Mouse (Mus musculus) embryonic facial prominence, embryonic 10.5 days (tissue): Measurements from ENCODE around the gene Slc25a48. TPM values are rescaled to one million over a fixed set of nuclear protein-coding genes. Genes with fewer than 3 reads are reported as not detected.
A peak's percentile ranks its signal among the peaks of the same experiment; 100 is the strongest.

Experiments used
- DNase-seq: peaks from one replicate; pipeline ENCODE4 v3.0.0-alpha.2; 2017; ENCODE audit warnings: low spot score
- H3K27ac ChIP-seq: fragments of 300-500 bp; sonication (generic); replicated peaks from 2 replicates; pipeline ENCODE4 v1.5.1; 2016; ENCODE audit warnings: mild to moderate bottlenecking
- H3K27me3 ChIP-seq: fragments of 300-500 bp; sonication (generic); replicated peaks from 2 replicates; pipeline ENCODE4 v1.6.1; 2016; ENCODE audit warnings: low read depth, mild to moderate bottlenecking; ENCODE audit not compliant: poor library complexity, severe bottlenecking
- H3K36me3 ChIP-seq: fragments of 300-500 bp; sonication (generic); replicated peaks from 2 replicates; pipeline ENCODE4 v1.6.1; 2016; ENCODE audit warnings: mild to moderate bottlenecking, moderate library complexity
- H3K4me1 ChIP-seq: fragments of 300-500 bp; sonication (generic); 2 replicates; pipeline ENCODE4 v1.6.1; 2016
- H3K4me3 ChIP-seq: fragments of 300-500 bp; sonication (generic); 2 replicates; pipeline ENCODE4 v1.5.1; 2016; ENCODE audit warnings: mild to moderate bottlenecking, moderate library complexity
- H3K9me3 ChIP-seq: fragments of 300-500 bp; sonication (generic); 2 replicates; pipeline ENCODE4 v1.6.1; 2016; ENCODE audit warnings: mild to moderate bottlenecking
- WGBS: fragments of 180-500 bp; shearing (Covaris S2); methylation state at CpG from one replicate; pipeline ENCODE4 v1.1.7; 2016; 5-methylcytosine and 5-hydroxymethylcytosine counted together
- polyA plus RNA-seq: library from polyadenylated mRNA; unstranded; fragments of >200 nt; fragmentation: Nextera tagmentation; extraction: Ambion mirVana; gene quantifications from 2 replicates; pipeline ENCODE4 v1.2.1, GENCODE M21; 2016

Slc25a48 gene
- polyA plus RNA-seq, 1 experiment from 2014 or later: not detected

DNA sequence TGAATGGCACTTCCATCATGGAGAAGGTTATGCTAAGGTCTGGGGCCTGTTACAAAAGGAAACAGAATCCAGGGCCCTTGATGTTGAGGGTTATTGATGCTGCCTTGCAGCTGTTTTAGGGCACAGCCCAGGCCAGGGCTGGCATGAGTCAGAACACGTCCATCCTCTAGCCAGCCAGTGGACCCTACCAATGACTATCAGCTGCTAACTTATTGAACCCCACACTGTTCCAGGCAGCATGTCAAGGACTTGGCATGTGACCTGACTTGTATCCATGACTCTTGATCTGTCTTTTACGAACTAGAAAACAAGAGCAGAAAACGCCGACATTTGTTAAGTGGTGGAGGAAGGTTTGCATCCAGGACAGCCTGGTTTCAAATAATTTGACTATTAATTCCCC is 24.6 kb downstream of the Slc25a48 start:
- Histone ChIP-seq H3K9me3 (no peaks in the 10 kb centered on the region), H3K4me1 (peaks cover 10% of the 10 kb centered on the region; the same call in 1 of the 2 replicates), H3K36me3 (no peaks in the 10 kb centered on the region), H3K4me3 (no peak overlapping the region), H3K27ac (no peak overlapping the region), H3K27me3 (no peaks in the 10 kb centered on the region)
- 88% methylated on average over 4 of the region's 4 CpGs for WGBS
- no peak for DNase-seq

DNA sequence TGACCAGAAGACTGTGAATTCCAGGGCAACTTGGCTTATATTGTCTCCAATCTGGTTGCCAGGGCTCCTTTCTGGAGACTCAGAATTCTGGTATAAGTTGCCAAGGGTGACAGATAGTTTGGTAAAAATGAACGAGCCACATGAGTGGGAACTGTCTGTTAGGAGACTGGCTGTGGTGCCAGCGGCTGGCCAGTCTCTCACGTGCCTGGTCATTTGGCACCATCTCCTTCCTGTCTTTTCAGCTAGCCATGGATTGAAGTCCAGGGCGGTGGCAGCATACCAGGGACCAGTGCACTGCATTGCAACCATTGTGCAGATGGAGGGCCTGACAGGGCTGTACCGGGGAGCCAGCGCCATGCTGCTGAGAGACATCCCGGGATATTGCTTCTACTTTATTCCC is 25.1 kb downstream of the Slc25a48 start:
- Histone ChIP-seq H3K36me3 (no peaks in the 10 kb centered on the region), H3K27ac (no peak overlapping the region), H3K4me1 (peaks cover 7% of the 10 kb centered on the region; the same call in 1 of the 2 replicates), H3K9me3 (no peaks in the 10 kb centered on the region), H3K4me3 (no peak overlapping the region), H3K27me3 (no peaks in the 10 kb centered on the region)
- DNase-seq: no peak
- WGBS: 91% methylated on average over 7 of the region's 7 CpGs

DNA sequence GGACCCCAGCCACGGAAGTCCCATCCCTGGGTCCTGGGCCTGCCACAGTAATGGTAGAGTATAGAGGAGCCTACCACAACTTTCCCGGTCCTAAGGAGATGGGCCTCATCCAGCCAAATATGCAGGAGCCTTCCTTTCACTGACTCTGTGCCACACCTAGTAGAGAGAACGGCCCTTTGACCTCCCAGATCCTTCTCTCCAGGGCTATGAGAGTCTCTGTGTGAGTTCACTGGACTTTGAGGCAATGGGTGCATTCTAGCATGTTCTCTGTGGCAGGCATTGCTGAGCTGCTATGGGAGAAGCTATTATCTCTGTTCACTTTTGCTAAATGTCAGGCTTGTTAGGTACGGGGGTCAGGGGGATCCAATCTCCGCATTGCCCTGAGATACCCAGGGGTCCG is 25.6 kb downstream of the Slc25a48 start:
- DNase-seq: no peak

DNA sequence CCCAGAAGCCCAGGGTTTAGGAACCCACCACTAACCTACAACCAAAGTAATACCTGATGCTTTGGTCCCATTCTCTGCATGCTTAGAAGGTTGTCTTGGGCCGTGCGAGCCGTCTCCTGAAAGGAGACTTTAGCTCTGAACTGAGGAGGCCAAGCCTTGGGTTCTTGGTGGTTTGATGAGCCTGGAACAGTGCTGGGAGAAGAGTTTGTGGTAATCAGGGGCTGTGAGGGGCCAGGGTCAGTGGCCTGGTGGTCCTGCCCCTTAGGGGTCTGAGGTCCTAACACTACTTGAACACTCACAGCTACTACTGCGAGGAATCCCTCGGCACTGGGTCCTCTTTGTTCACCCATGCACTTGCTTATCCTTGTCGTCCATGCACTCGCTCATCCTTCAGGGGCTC is 29.6 kb downstream of the Slc25a48 start:
- H3K36me3 ChIP-seq: no peaks in the 10 kb centered on the region
- H3K4me3 ChIP-seq: no peak overlapping the region
- no peak overlapping the region for H3K27ac ChIP-seq
- peaks cover 5% of the 10 kb centered on the region; the same call in 1 of the 2 replicates for H3K4me1 ChIP-seq
- H3K27me3 ChIP-seq: no peaks in the 10 kb centered on the region
- WGBS: 92% methylated on average over 7 of the region's 7 CpGs
- no peaks in the 10 kb centered on the region for H3K9me3 ChIP-seq
- no peak for DNase-seq

More for the DNA sequence above, 25.6 kb downstream of the Slc25a48 start:
- no peaks in the 10 kb centered on the region for H3K36me3 ChIP-seq
- H3K4me1 ChIP-seq: peaks cover 5% of the 10 kb centered on the region; the same call in 1 of the 2 replicates
- WGBS: 80% methylated on average over 6 of the region's 6 CpGs
- no peak overlapping the region for H3K4me3 ChIP-seq
- H3K27ac ChIP-seq: no peak overlapping the region
- no peaks in the 10 kb centered on the region for H3K27me3 ChIP-seq
- no peaks in the 10 kb centered on the region for H3K9me3 ChIP-seq

DNA sequence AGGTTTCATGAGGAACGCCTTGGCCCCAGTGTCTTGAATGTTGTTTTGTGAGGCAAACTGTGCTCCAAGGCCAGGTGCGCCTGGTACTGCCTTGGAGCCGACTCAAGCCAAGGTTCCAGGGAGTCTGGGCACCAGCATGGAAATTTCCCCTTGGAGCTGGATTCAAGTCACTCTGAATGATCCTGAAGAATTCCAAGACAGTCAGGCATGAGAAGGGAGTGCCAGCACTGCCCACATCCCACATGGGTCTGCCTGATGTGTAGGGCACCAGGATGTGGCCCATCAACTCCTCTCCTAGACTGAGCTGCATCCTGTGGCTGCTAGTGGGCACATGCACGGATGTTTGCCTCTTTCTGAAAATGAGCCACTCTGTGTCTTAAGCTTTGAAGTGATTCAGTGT is 30.4 kb downstream of the Slc25a48 start:
- H3K9me3 ChIP-seq: no peaks in the 10 kb centered on the region
- H3K27ac ChIP-seq: no peak overlapping the region
- H3K36me3 ChIP-seq: no peaks in the 10 kb centered on the region
- no peaks in the 10 kb centered on the region for H3K27me3 ChIP-seq
- no peak for DNase-seq
- no peak overlapping the region for H3K4me3 ChIP-seq
- WGBS: 91% methylated on average over 4 of the region's 4 CpGs
- peaks cover 5% of the 10 kb centered on the region; the same call in 1 of the 2 replicates for H3K4me1 ChIP-seq

DNA sequence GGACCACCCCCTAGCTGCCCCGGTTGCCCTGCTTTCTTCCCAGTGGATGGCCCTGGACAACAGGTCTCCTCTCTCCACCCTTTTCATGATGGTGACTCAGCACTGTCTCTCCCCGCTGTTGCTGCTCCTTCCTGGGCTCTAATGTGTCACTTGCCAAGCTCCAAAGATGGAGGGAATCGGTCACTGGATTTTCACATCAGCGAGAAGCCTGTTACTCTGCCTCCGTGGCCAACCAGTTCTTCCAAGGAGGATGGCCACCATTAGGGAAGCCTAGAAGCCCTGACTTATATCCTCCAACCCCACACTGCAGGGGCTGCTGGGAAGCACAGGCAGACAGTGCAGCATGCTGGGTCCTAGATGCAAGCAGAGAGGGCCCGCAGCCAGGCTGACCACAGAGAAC is 33.1 kb downstream of the Slc25a48 start:
- Histone ChIP-seq H3K4me3 (no peak overlapping the region), H3K27ac (no peak overlapping the region), H3K4me1 (no peaks in the 10 kb centered on the region), H3K27me3 (no peaks in the 10 kb centered on the region), H3K9me3 (no peaks in the 10 kb centered on the region), H3K36me3 (no peaks in the 10 kb centered on the region)
- DNase-seq: no peak
- 86% methylated on average over 6 of the region's 6 CpGs for WGBS

DNA sequence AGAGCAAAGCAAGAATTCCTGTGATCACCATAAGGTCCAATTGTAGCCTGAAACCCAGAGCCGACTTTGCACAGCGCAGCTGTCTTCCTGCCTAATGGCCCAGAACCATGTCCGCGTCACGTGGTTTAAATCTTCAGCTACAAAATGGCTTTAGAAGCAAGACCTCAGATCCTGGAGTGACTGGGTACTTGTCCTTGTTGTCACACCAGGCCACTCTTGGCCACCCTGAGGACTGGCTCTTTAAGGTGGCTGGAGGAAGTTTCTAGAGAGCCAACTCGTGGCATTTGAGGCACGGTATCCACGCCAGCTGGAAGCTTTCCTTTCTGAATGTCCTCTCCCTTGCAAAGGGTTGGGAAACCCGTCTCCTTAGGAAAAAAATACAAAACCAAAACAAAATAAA is 33.8 kb downstream of the Slc25a48 start:
- H3K9me3 ChIP-seq: no peaks in the 10 kb centered on the region
- 81% methylated on average over 9 of the region's 9 CpGs for WGBS
- H3K4me1 ChIP-seq: peaks cover 6% of the 10 kb centered on the region
- no peak overlapping the region for H3K27ac ChIP-seq
- H3K27me3 ChIP-seq: no peaks in the 10 kb centered on the region
- no peak overlapping the region for H3K4me3 ChIP-seq
- H3K36me3 ChIP-seq: no peaks in the 10 kb centered on the region
- DNase-seq: no peak

DNA sequence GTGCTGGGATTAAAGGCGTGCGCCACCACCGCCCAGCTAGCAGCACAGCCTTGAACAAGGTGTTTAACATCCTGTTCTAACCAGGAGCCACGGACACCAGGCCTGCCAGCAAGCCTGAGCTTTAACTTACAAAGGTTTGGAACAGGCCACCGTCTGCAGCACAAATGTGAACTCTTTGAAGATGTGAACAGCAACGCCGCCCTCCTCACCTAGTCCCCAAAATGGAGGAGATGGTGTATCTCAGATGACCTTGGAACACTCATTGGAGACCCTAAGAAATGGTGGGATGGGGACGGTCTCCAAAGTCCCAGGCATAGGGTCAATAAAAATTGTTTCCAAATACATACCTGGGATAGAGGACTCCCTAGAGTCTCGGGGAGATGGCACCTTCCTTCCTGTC is 34.5 kb downstream of the Slc25a48 start:
- no peak overlapping the region for H3K27ac ChIP-seq
- H3K27me3 ChIP-seq: no peaks in the 10 kb centered on the region
- no peaks in the 10 kb centered on the region for H3K9me3 ChIP-seq
- H3K4me3 ChIP-seq: no peak overlapping the region
- H3K4me1 ChIP-seq: peaks cover 13% of the 10 kb centered on the region
- DNase-seq: no peak
- no peaks in the 10 kb centered on the region for H3K36me3 ChIP-seq
- WGBS: 90% methylated on average over 9 of the region's 9 CpGs

DNA sequence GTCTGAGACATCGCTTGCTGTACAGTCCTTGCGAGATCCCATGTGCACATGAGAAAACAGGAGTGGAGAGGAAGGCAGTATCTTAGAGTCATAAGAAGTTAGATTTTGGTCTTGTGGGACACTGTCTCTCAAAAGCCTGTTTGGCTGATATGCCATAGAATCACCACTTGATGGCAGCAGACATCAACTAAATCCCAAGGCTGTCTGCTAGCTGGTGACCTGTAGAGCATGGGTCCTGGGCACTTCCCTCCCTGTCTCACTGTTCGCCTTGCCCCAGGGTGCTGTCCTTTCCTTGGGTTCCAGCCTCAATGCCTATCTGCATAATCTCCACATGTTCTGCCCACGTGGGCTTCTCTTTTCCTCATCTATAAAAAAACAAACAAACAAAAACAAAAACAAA is 37.2 kb downstream of the Slc25a48 start:
- Histone ChIP-seq H3K27ac (no peak overlapping the region), H3K9me3 (no peaks in the 10 kb centered on the region), H3K4me1 (peaks cover 18% of the 10 kb centered on the region), H3K4me3 (no peak overlapping the region), H3K36me3 (no peaks in the 10 kb centered on the region), H3K27me3 (no peaks in the 10 kb centered on the region)
- 35% methylated on average over 4 of the region's 4 CpGs for WGBS
- DNase-seq: peak; percentile 56

DNA sequence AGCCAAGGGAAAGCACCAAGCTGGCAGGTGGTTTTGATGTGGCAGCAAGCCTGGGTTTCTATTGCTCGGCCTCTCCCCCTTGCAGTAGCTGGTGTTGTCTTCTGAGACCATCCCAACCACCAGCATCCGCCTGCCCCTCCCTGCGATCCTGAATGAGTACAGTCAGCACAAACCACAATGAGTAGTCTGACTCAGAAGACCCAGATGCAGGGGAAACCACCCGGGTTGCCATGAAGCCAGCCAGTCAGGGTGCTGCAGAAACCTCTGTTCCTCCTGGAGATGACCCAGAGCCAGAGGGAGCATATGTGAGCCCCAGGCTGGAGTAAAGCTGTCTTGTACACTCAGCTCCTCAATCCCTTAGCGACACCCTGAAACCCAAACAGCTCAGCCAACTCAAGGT is 38.6 kb downstream of the Slc25a48 start:
- WGBS: 62% methylated on average over 5 of the region's 5 CpGs
- H3K4me3 ChIP-seq: no peak overlapping the region
- peaks cover 18% of the 10 kb centered on the region for H3K4me1 ChIP-seq
- no peaks in the 10 kb centered on the region for H3K9me3 ChIP-seq
- no peaks in the 10 kb centered on the region for H3K27me3 ChIP-seq
- peak overlapping the region; percentile 40; the same call in 1 of the 2 replicates for H3K27ac ChIP-seq
- no peak for DNase-seq
- H3K36me3 ChIP-seq: no peaks in the 10 kb centered on the region

DNA sequence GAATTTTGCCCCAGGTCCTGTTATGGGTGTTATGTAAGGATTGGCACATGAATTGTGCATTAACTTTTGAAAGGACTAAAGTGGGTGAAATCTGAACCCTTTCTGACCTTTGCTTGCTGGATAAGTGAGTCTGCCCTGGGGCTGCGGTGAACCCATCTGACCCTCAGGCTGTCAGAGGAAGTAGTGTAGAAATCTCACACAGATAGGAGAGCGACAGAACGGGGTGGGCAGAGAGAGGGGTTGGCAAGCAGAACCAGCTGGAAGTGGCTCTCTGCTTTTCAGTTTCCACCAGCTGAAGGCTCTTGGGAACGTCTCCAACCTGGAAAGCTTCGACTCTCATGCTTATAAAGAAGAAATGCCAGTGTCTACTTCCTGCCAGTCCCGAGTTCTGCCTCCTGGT is 39.1 kb downstream of the Slc25a48 start:
- no peaks in the 10 kb centered on the region for H3K27me3 ChIP-seq
- H3K9me3 ChIP-seq: no peaks in the 10 kb centered on the region
- peaks cover 18% of the 10 kb centered on the region for H3K4me1 ChIP-seq
- DNase-seq: no peak
- H3K36me3 ChIP-seq: no peaks in the 10 kb centered on the region
- 39% methylated on average over 6 of the region's 6 CpGs for WGBS
- H3K4me3 ChIP-seq: no peak overlapping the region
- no peak overlapping the region for H3K27ac ChIP-seq

DNA sequence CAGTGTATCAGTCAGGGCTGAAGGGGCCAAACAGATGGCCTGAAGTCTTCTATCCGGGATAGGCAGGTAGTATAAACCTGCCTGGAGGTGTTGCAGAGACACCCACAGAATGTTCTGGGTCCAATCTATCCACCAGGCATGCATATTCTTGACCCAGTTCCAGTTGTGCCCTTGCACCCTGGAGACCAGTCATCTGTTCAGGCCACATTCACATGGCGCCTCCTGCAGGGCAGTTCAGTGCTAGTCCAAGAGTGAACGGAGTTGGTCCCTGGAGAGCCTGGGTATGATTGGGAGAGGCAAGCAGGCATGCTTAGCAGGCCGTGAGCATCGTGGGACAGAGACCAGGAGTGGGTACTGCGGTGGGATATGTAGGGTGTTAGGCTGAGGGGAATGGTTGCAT is 39.9 kb downstream of the Slc25a48 start:
- no peak for DNase-seq
- Histone ChIP-seq H3K36me3 (no peaks in the 10 kb centered on the region), H3K27ac (no peak overlapping the region; the same call in 1 of the 2 replicates), H3K9me3 (no peaks in the 10 kb centered on the region), H3K4me1 (peaks cover 18% of the 10 kb centered on the region), H3K27me3 (no peaks in the 10 kb centered on the region), H3K4me3 (no peak overlapping the region)
- WGBS: 83% methylated on average over 6 of the region's 6 CpGs

DNA sequence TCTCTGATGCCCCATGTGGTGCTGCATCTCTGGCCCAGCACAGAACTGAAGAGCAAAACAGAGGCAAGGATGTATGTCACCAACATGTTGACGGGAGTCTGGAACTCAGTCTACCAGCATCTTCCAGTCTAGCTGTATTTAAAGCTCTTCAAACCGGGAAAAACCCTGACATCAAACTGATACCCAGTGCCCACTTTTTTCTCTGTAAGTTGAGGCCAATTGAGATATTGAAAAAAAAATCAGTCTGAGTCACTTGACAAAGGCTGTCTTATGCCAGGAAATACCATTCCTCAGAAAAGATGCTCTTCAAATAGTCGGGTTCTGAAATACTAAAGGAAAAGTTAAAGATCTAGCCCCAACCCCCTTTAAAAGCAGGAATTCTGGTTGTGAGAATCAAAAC is 44.0 kb downstream of the Slc25a48 start, which contains the start of gene Il9:
Gene Il9 (minus strand): TSS at position 101 of the 400 bp plus-strand sequence.
- no peak for DNase-seq
- WGBS: 79% methylated on average over 3 of the region's 3 CpGs
- Histone ChIP-seq H3K4me1 (peaks cover 10% of the 10 kb centered on the region), H3K9me3 (no peaks in the 10 kb centered on the region), H3K27me3 (no peaks in the 10 kb centered on the region), H3K27ac (no peak within 1 kb of the TSS), H3K36me3 (no peaks in the 10 kb centered on the region), H3K4me3 (no peak within 1 kb of the TSS)

DNA sequence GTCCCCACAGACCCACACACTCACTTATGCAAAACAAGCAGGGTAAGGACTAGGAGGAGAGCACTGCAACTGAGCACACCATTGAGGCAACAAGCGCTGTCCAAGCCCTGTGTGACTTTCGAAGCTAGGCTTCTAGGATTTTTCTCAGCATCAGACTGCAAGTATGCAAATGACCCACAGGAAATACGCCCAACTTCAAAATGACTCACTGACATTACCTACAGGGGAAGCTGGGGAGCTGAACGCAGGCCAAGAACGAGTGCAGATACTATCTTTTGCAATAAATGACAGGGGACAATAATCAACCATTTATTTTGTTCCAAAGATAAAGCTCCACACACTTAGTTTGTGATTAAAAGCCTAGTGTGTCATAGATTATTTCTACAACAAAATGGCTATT is 49.9 kb downstream of the Slc25a48 start:
- no peak for DNase-seq
- no peaks in the 10 kb centered on the region for H3K4me1 ChIP-seq
- 72% methylated on average over 5 of the region's 5 CpGs for WGBS
- no peaks in the 10 kb centered on the region for H3K36me3 ChIP-seq
- no peak overlapping the region for H3K27ac ChIP-seq
- H3K4me3 ChIP-seq: no peak overlapping the region
- no peaks in the 10 kb centered on the region for H3K27me3 ChIP-seq
- no peaks in the 10 kb centered on the region for H3K9me3 ChIP-seq
